Mouse (Mus musculus): Measurements from ENCODE around the gene Ralgps1. TPM values are rescaled to one million over a fixed set of nuclear protein-coding genes. Genes with fewer than 3 reads are reported as not detected.

Gene Ralgps1
- polyA plus RNA-seq, 1 experiment from 2014 or later: 53.1 TPM

- H3K9me3 ChIP-seq: no peaks in the 10 kb centered on the region
- H3K27ac ChIP-seq: no peak overlapping the region
- H3K4me1 ChIP-seq: no peaks in the 10 kb centered on the region
- H3K27me3 ChIP-seq (replicated peaks): no peaks in the 10 kb centered on the region
- 28% methylated on average over 5 of the region's 5 CpGs for WGBS
- H3K9ac ChIP-seq: no peak overlapping the region
- H3K4me2 ChIP-seq: no peak overlapping the region
- H3K4me3 ChIP-seq: no peak overlapping the region
- H3K36me3 ChIP-seq (replicated peaks): peaks cover 9% of the 10 kb centered on the region; the same call in 1 of the 2 replicates
- peak; percentile 48 for ATAC-seq (replicated peaks)
These were observed 216.4 kb downstream of the Ralgps1 start for GRCm38 (mm10) chr2:33154751-33155372.

DNA sequence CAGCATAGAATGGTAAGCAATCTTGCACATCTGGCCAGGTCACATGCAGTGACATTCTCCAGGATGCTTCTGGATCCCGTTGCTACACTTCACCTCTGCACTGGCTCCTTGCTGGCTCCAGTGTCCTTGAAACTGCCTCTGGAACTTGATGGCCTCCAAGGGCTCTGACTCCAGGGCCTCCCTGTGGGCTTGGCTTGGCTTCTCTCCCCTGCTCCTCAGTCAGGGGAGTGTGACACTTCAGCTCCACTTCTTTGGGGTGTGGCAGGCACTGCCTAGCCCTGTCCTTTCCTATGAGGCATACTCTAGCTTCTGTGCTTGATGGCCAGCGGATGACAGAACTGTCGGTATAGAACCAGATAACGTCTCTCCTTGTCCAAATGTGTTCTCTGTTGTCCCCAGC lies 224.3 kb downstream of the Ralgps1 start:
- H3K27me3 ChIP-seq (replicated peaks): no peaks in the 10 kb centered on the region
- no peak overlapping the region for H3K4me3 ChIP-seq
- H3K4me1 ChIP-seq: no peaks in the 10 kb centered on the region
- H3K36me3 ChIP-seq (replicated peaks): peaks cover 15% of the 10 kb centered on the region; the same call in 1 of the 2 replicates
- no peak overlapping the region for H3K4me2 ChIP-seq
- no peak overlapping the region for H3K27ac ChIP-seq
- ATAC-seq (replicated peaks): no peak
- no peaks in the 10 kb centered on the region for H3K9me3 ChIP-seq
- H3K9ac ChIP-seq: no peak overlapping the region
- WGBS: 94% methylated on average over 4 of the region's 4 CpGs

- WGBS: 84% methylated on average over 2 of the region's 2 CpGs
- H3K4me2 ChIP-seq: no peak overlapping the region
- no peak overlapping the region for H3K4me3 ChIP-seq
- H3K27ac ChIP-seq: no peak overlapping the region
- no peaks in the 10 kb centered on the region for H3K9me3 ChIP-seq
- no peak for ATAC-seq (replicated peaks)
- peaks cover 15% of the 10 kb centered on the region; the same call in 1 of the 2 replicates for H3K36me3 ChIP-seq (replicated peaks)
- no peaks in the 10 kb centered on the region for H3K27me3 ChIP-seq (replicated peaks)
- no peaks in the 10 kb centered on the region for H3K4me1 ChIP-seq
- no peak overlapping the region for H3K9ac ChIP-seq
These were observed 228.0 kb downstream of the Ralgps1 start for GRCm38 (mm10) chr2:33143292-33143691.

DNA sequence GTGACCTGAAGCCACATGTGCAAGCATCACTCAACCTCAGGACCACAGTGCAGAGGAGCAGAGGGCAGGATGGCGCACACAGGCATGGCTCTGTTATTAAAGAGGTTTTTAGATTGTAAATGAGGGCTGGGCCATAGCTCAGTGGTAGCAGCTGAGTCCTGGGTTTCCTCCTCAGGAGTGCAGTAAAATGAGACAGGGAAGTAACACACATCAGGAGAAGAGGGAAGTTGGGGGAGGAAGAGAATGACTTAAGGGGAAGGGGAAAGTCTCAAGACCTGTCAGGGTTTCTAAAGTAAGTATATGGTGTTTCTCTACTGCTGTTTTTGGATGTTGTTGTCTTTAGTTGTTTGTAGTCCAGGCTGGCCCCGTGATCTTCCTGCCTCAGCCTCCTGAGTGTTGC lies 232.8 kb downstream of the Ralgps1 start:
- H3K36me3 ChIP-seq (replicated peaks): peaks cover 4% of the 10 kb centered on the region; the same call in 1 of the 2 replicates
- no peak for ATAC-seq (replicated peaks)
- no peak overlapping the region for H3K27ac ChIP-seq
- H3K9ac ChIP-seq: no peak overlapping the region
- H3K9me3 ChIP-seq: no peaks in the 10 kb centered on the region
- H3K27me3 ChIP-seq (replicated peaks): no peaks in the 10 kb centered on the region
- 89% methylated on average over 2 of the region's 2 CpGs for WGBS
- no peak overlapping the region for H3K4me3 ChIP-seq
- no peak overlapping the region for H3K4me2 ChIP-seq
- no peaks in the 10 kb centered on the region for H3K4me1 ChIP-seq

GRCm38 (mm10) chr2:33137731-33138130 lies 233.6 kb downstream of the Ralgps1 start:
- Histone ChIP-seq H3K4me3 (no peak overlapping the region), H3K4me2 (no peak overlapping the region), H3K27ac (no peak overlapping the region), H3K36me3 (replicated peaks) (peaks cover under 1% of the 10 kb centered on the region; the same call in 1 of the 2 replicates), H3K9me3 (no peaks in the 10 kb centered on the region), H3K9ac (no peak overlapping the region), H3K27me3 (replicated peaks) (no peaks in the 10 kb centered on the region), H3K4me1 (no peaks in the 10 kb centered on the region)
- WGBS: 91% methylated on average over 4 of the region's 4 CpGs
- no peak for ATAC-seq (replicated peaks)

DNA sequence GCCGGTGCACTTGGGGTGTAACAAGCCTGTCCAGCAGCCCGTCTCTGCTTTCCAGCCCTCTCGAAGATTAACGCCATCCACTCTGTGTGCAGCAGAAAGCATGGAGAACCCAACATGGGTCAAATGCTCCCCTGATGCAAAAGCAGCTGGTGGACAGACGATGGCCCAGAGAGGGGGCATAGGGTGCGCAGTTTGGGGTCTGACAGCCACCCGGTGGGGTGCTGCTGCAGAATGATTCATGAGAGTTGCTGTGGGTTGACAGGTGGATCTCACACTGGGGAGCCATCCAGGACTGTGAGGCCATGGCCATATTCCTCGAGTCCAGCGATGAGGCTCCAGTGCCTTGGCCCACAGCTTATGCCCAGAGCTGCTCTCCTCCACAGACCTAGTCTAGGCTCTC lies 234.0 kb downstream of the Ralgps1 start:
- no peak overlapping the region for H3K4me3 ChIP-seq
- H3K4me2 ChIP-seq: no peak overlapping the region
- H3K27ac ChIP-seq: no peak overlapping the region
- no peaks in the 10 kb centered on the region for H3K9me3 ChIP-seq
- H3K9ac ChIP-seq: no peak overlapping the region
- ATAC-seq (replicated peaks): no peak
- H3K4me1 ChIP-seq: no peaks in the 10 kb centered on the region
- H3K36me3 ChIP-seq (replicated peaks): no peaks in the 10 kb centered on the region
- WGBS: 94% methylated on average over 9 of the region's 9 CpGs
- H3K27me3 ChIP-seq (replicated peaks): no peaks in the 10 kb centered on the region

GRCm38 (mm10) chr2:33136366-33136765 lies 234.9 kb downstream of the Ralgps1 start:
- 94% methylated on average over 6 of the region's 6 CpGs for WGBS
- Histone ChIP-seq H3K4me1 (peaks cover 4% of the 10 kb centered on the region; the same call in 1 of the 2 replicates), H3K27me3 (replicated peaks) (no peaks in the 10 kb centered on the region), H3K4me3 (no peak overlapping the region), H3K27ac (no peak overlapping the region), H3K9ac (no peak overlapping the region), H3K36me3 (replicated peaks) (no peaks in the 10 kb centered on the region), H3K4me2 (no peak overlapping the region), H3K9me3 (no peaks in the 10 kb centered on the region)
- ATAC-seq (replicated peaks): no peak

GRCm38 (mm10) chr2:33134766-33135490 lies 236.4 kb downstream of the Ralgps1 start:
- Histone ChIP-seq H3K36me3 (replicated peaks) (no peaks in the 10 kb centered on the region), H3K4me1 (peaks cover 8% of the 10 kb centered on the region; the same call in 1 of the 2 replicates), H3K9ac (no peak overlapping the region), H3K27ac (no peak overlapping the region), H3K9me3 (no peaks in the 10 kb centered on the region), H3K27me3 (replicated peaks) (no peaks in the 10 kb centered on the region), H3K4me2 (no peak overlapping the region), H3K4me3 (no peak overlapping the region)
- 84% methylated on average over 7 of the region's 7 CpGs for WGBS
- no peak for ATAC-seq (replicated peaks)

DNA sequence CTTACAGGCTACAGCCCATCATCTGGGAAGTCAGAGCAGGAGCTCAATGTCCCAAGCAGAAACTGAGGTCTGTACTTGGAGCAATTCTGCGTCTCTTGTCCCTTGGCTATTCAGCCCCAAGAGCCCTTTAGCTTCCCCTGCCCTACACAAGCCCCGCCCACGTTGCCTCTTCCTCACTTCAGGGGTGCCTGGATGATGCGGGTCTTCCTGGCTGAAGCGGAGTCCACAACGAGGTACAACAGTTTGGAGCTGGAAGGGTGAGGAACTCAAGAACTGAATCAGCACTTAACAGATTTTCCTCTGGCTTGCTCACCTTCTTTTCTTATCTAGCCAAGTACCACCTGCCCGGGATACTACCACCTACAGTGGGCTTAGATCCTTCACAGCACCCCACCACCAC lies 239.0 kb downstream of the Ralgps1 start:
- no peak overlapping the region for H3K27ac ChIP-seq
- WGBS: 7% methylated on average over 7 of the region's 7 CpGs
- H3K36me3 ChIP-seq (replicated peaks): no peaks in the 10 kb centered on the region
- no peak overlapping the region for H3K9ac ChIP-seq
- no peak overlapping the region for H3K4me2 ChIP-seq
- peaks cover 22% of the 10 kb centered on the region for H3K4me1 ChIP-seq
- 0 out of 2 replicates have a peak, but pooled peaks cover 3% of the 10 kb centered on the region for H3K27me3 ChIP-seq (replicated peaks)
- no peak for ATAC-seq (replicated peaks)
- no peak overlapping the region for H3K4me3 ChIP-seq
- no peaks in the 10 kb centered on the region for H3K9me3 ChIP-seq

- Histone ChIP-seq H3K36me3 (replicated peaks) (no peaks in the 10 kb centered on the region), H3K4me2 (peak within 1 kb of the TSS; percentile 99), H3K4me1 (peaks cover 22% of the 10 kb centered on the region), H3K27ac (peak within 1 kb of the TSS; percentile 49), H3K4me3 (peak within 1 kb of the TSS; percentile 82), H3K9ac (peak within 1 kb of the TSS; percentile 63), H3K27me3 (replicated peaks) (0 out of 2 replicates have a peak, but pooled peaks cover 3% of the 10 kb centered on the region), H3K9me3 (no peaks in the 10 kb centered on the region)
- peak; percentile 65 for ATAC-seq (replicated peaks)
- 1% methylated on average over 22 of the region's 22 CpGs for WGBS
These were observed 239.7 kb downstream of the Ralgps1 start, which contains the start of gene Garnl3 for GRCm38 (mm10) chr2:33131500-33132092. Gene Garnl3 (minus strand): TSS chr2:33131654.

DNA sequence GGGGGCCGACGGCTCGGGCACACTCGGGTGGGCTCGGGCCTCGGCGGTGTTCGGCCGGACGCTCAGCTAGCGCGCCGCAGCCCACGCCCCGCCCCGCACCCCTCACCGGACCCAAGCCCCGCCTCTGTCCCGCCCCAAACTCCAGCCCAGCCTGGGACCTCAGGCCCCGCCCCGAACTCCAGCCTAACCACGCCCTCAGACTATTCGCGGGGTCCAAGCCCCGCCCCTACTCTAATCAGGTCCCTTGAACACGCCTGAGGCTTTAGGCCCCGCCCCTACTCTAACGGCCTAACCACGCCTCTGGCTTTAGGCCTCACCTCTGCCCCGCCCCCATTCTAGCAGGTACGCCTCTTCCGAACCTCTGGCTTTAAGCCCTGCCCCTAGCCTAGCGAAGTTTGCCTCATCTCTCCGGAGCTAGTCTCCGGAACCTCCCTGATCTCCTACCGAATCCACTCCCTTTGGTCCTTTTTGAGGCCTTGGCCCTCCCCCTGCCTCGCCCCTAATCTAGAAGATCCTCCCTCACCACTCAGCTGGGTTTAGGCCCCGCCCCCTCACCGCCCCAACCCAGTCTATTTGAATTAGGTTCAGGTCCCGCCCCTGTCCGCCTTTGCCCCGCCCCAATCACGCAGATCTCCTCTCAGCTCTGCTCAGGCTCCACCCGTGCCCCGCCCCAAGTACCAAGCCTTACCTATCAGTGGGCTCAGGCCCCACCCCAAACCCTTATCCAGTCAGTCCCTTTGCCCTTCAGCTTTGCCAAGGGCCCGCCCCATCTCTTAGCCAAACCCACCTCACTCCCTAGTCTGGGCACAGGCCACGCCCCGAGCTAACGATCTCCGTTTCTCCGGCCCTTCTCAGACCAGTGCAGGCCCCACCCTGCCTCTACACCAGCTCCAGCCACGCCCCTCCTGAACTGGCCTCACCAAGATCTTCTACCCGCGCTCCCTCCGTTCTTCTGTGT lies 240.5 kb downstream of the Ralgps1 start:
- peak overlapping the region; percentile 63 for H3K9ac ChIP-seq
- under 1% methylated on average over 55 of the region's 55 CpGs for WGBS
- ATAC-seq (replicated peaks): peak; percentile 92

More for the DNA sequence above, 240.5 kb downstream of the Ralgps1 start:
- Histone ChIP-seq H3K9me3 (no peaks in the 10 kb centered on the region), H3K4me3 (peak overlapping the region; percentile 82), H3K27me3 (replicated peaks) (0 out of 2 replicates have a peak, but pooled peaks cover 3% of the 10 kb centered on the region), H3K4me2 (peak overlapping the region; percentile 99), H3K4me1 (peaks cover 22% of the 10 kb centered on the region), H3K36me3 (replicated peaks) (no peaks in the 10 kb centered on the region), H3K27ac (peak overlapping the region; percentile 66)
